Mouse (Mus musculus): ENCODE data around the gene Rph3a. TPM values are rescaled to one million over a fixed set of nuclear protein-coding genes. Genes with fewer than 3 reads are reported as not detected.

The Rph3a gene
- not detected for polyA plus RNA-seq (2014; fragmentation: Illumina TruSeq; extraction: RNeasy Lipid Tissue Mini Kit (QIAGEN cat#74804); ENCODE audit: low read depth, low replicate concordance)

GRCm38 (mm10) chr5:121009811-121010569 is at the start of gene Rph3a:
Gene Rph3a (minus strand): TSS chr5:121010092.

GRCm38 (mm10) chr5:120914204-120914603 is 95.7 kb downstream of the Rph3a start, which contains the start of gene Oas1d:
Gene Oas1d (plus strand): TSS chr5:120914536.

GRCm38 (mm10) chr5:120906791-120907733 is 102.8 kb downstream of the Rph3a start, which contains the start of gene Oas1a:
Gene Oas1a (minus strand): TSS chr5:120907521.

Other genes with a start within 250 kb of the Rph3a start
- 0.29 TPM for gene Oas3, start 232.4 kb downstream of the Rph3a start, polyA plus RNA-seq (2014; fragmentation: Illumina TruSeq; extraction: RNeasy Lipid Tissue Mini Kit (QIAGEN cat#74804); ENCODE audit: low read depth, low replicate concordance)
- not detected for gene Oas1e, start 214.6 kb downstream of the Rph3a start, polyA plus RNA-seq (2014; fragmentation: Illumina TruSeq; extraction: RNeasy Lipid Tissue Mini Kit (QIAGEN cat#74804); ENCODE audit: low read depth, low replicate concordance)
- not detected for gene Oas1c, start 197.6 kb downstream of the Rph3a start, polyA plus RNA-seq (2014; fragmentation: Illumina TruSeq; extraction: RNeasy Lipid Tissue Mini Kit (QIAGEN cat#74804); ENCODE audit: low read depth, low replicate concordance)
- not detected for gene Oas1f, start 162.7 kb downstream of the Rph3a start, polyA plus RNA-seq (2014; fragmentation: Illumina TruSeq; extraction: RNeasy Lipid Tissue Mini Kit (QIAGEN cat#74804); ENCODE audit: low read depth, low replicate concordance)
- gene Oas1h, start 148.7 kb downstream of the Rph3a start, polyA plus RNA-seq (2014; fragmentation: Illumina TruSeq; extraction: RNeasy Lipid Tissue Mini Kit (QIAGEN cat#74804); ENCODE audit: low read depth, low replicate concordance): not detected
- 1.4 TPM for gene Oas1g, start 122.5 kb downstream of the Rph3a start, polyA plus RNA-seq (2014; fragmentation: Illumina TruSeq; extraction: RNeasy Lipid Tissue Mini Kit (QIAGEN cat#74804); ENCODE audit: low read depth, low replicate concordance)
- gene Oas1a, start 102.6 kb downstream of the Rph3a start, polyA plus RNA-seq (2014; fragmentation: Illumina TruSeq; extraction: RNeasy Lipid Tissue Mini Kit (QIAGEN cat#74804); ENCODE audit: low read depth, low replicate concordance): 1.0 TPM
- not detected for gene Oas1d, start 95.6 kb downstream of the Rph3a start, polyA plus RNA-seq (2014; fragmentation: Illumina TruSeq; extraction: RNeasy Lipid Tissue Mini Kit (QIAGEN cat#74804); ENCODE audit: low read depth, low replicate concordance)
- 15.0 TPM for gene Ptpn11, start 181.3 kb upstream of the Rph3a start, polyA plus RNA-seq (2014; fragmentation: Illumina TruSeq; extraction: RNeasy Lipid Tissue Mini Kit (QIAGEN cat#74804); ENCODE audit: low read depth, low replicate concordance)
- gene Rpl6, start 194.4 kb upstream of the Rph3a start, polyA plus RNA-seq (2014; fragmentation: Illumina TruSeq; extraction: RNeasy Lipid Tissue Mini Kit (QIAGEN cat#74804); ENCODE audit: low read depth, low replicate concordance): 155 TPM
- gene Hectd4, start 210.1 kb upstream of the Rph3a start, polyA plus RNA-seq (2014; fragmentation: Illumina TruSeq; extraction: RNeasy Lipid Tissue Mini Kit (QIAGEN cat#74804); ENCODE audit: low read depth, low replicate concordance): 0.79 TPM

Data from liver, adult 10 weeks (tissue).